Mouse (Mus musculus) liver, embryonic 14.5 days (tissue): ENCODE measurements around the gene Mdp1. TPM values are rescaled to one million over a fixed set of nuclear protein-coding genes. Genes with fewer than 3 reads are reported as not detected.

Experiments used
- ATAC-seq: fragments of 200-750 bp; cut with Nextera tagmentation; 2 replicates; pipeline ENCODE4 v1.8.0; 2017; ENCODE audit warnings: moderate number of reproducible peaks, mild to moderate bottlenecking, moderate library complexity; ENCODE audit not compliant: insufficient read depth
- DNase-seq, 3 experiments: peaks; one replicate each; pipeline ENCODE4 v3.0.0-alpha.2; 2012 to 2013; ENCODE audit warnings: low read depth in 3 of 3, low spot score in 3 of 3
- H3K27ac ChIP-seq: fragments of 300-500 bp; sonication (generic); 2 replicates; pipeline ENCODE4 v1.5.1; 2014; ENCODE audit warnings: moderate library complexity, mild to moderate bottlenecking, control low read depth, inconsistent platforms
- H3K27me3 ChIP-seq: fragments of 300-500 bp; sonication (generic); 2 replicates; pipeline ENCODE4 v1.6.1; 2014; ENCODE audit warnings: mild to moderate bottlenecking, low read length, moderate library complexity; ENCODE audit not compliant: control insufficient read depth, insufficient read depth
- H3K36me3 ChIP-seq: fragments of 300-500 bp; sonication (generic); replicated peaks from 2 replicates; pipeline ENCODE4 v1.6.1; 2014; ENCODE audit warnings: low read depth; ENCODE audit not compliant: control insufficient read depth, insufficient read depth
- H3K4me1 ChIP-seq, 2 experiments: fragments of 200-500 bp in 1 of 2; fragments of 300-500 bp in 1 of 2; sonication (generic) in 1 of 2; replicated peaks; 2 replicates each; pipeline ENCODE4 v1.6.1; 2012 to 2014; ENCODE audit warnings: antibody characterized with exemption in 1 of 2, inconsistent platforms in 1 of 2, low read length in 1 of 2; ENCODE audit not compliant: control insufficient read depth in 2 of 2, insufficient read depth in 2 of 2
- H3K4me2 ChIP-seq: fragments of 300-500 bp; sonication (generic); 2 replicates; pipeline ENCODE4 v1.6.1; 2014; ENCODE audit warnings: low read depth, mild to moderate bottlenecking, control low read depth, moderate library complexity
- H3K4me3 ChIP-seq, 2 experiments: fragments of 200-500 bp in 1 of 2; fragments of 300-500 bp in 1 of 2; sonication (generic) in 1 of 2; 2 replicates each; pipeline ENCODE4 v1.5.1; 2012 to 2014; ENCODE audit warnings: low read depth in 2 of 2, low read length in 2 of 2, mild to moderate bottlenecking in 2 of 2, control low read depth in 1 of 2, inconsistent platforms in 1 of 2, moderate library complexity in 1 of 2; ENCODE audit not compliant: insufficient read depth in 1 of 2
- H3K9ac ChIP-seq: fragments of 300-500 bp; sonication (generic); replicated peaks from 2 replicates; pipeline ENCODE4 v1.6.1; 2014; ENCODE audit warnings: mild to moderate bottlenecking, control low read depth, moderate library complexity
- H3K9me3 ChIP-seq: fragments of 300-500 bp; sonication (generic); 2 replicates; pipeline ENCODE4 v1.6.1; 2016; ENCODE audit warnings: low read length, mixed read lengths; ENCODE audit not compliant: control insufficient read depth
- CTCF ChIP-seq: IDR thresholded peaks from 2 replicates; pipeline ENCODE4 v1.5.1; 2016; ENCODE audit warnings: antibody characterized with exemption, low read depth, control low read depth
- EP300 ChIP-seq: IDR thresholded peaks from 2 replicates; pipeline ENCODE4 v1.6.1; 2016; ENCODE audit warnings: antibody characterized with exemption, low read depth
- WGBS: fragments of 180-500 bp; shearing (Covaris S2); extraction: QIAGEN DNeasy Blood & Tissue Kit; methylation state at CpG from one replicate; pipeline ENCODE4 v1.1.7; 2014; ENCODE audit not compliant: insufficient replicate concordance; 5-methylcytosine and 5-hydroxymethylcytosine counted together
- polyA plus RNA-seq, 2 experiments: library from polyadenylated mRNA; depleted of rRNA in 1 of 2; stranded (reverse) in 1 of 2; unstranded in 1 of 2; fragments of >200 nt; fragmentation: Nextera tagmentation in 1 of 2; extraction: Ambion mirVana in 1 of 2; gene quantifications; 2 replicates each; pipeline versions ENCODE4 v1.2.1 to v1.2.3; 2012 to 2014

Gene Mdp1
- polyA plus RNA-seq, 2 experiments, result 13.4 to 15.5 TPM

DNA sequence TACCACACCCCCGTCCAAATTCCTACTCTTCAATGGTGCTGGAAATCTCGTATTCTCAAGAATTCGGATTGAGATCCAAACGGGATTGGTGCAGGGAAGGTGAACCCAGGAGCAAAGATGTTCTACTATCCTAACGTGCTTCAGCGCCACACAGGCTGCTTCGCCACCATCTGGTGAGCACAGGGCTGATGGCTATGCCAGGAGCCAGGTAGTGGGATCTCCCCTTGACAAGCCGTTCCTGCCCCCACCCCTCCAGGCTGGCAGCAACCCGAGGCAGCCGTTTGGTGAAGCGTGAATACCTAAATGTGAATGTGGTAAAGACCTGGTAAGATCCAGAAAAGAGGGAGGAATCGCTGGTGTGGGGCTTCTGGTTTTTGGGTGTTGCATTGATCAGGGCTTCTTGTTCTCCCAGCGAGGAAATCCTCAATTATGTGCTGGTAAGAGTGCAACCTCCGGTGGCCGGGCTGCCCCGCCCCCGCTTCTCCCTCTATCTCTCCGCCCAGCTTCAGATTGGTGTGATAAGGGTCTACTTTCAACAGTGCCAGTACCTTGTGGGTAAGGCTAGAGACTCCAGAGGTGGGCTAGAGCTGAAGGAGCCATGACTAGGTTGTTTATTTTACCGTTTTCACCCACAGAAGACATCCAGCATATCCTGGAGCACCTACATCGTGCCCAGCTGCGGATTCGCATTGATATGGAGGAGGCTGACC is 41.7 kb downstream of the Mdp1 start:
- TF ChIP-seq EP300, result peak; percentile 61; the same call in 1 of the 2 replicates
- TF ChIP-seq CTCF, result no peak
- no peaks in the 10 kb centered on the region for H3K9me3 ChIP-seq
- H3K27ac ChIP-seq, result no peak overlapping the region; the same call in 1 of the 2 replicates
- no peaks in the 10 kb centered on the region for H3K36me3 ChIP-seq
- H3K4me1 ChIP-seq, result peaks cover 19 to 25% of the 10 kb centered on the region in 2 experiments
- H3K4me2 ChIP-seq, result peak overlapping the region; percentile 69
- peak; percentile 44 to 53 (median 48) for DNase-seq
- ATAC-seq, result peak; percentile 50
- H3K9ac ChIP-seq, result peak overlapping the region; percentile 49
- 17% methylated on average over 22 of the region's 22 CpGs for whole genome bisulfite sequencing
- H3K27me3 ChIP-seq, result no peaks in the 10 kb centered on the region
- peak overlapping the region; percentile 30 to 37 for H3K4me3 ChIP-seq

DNA sequence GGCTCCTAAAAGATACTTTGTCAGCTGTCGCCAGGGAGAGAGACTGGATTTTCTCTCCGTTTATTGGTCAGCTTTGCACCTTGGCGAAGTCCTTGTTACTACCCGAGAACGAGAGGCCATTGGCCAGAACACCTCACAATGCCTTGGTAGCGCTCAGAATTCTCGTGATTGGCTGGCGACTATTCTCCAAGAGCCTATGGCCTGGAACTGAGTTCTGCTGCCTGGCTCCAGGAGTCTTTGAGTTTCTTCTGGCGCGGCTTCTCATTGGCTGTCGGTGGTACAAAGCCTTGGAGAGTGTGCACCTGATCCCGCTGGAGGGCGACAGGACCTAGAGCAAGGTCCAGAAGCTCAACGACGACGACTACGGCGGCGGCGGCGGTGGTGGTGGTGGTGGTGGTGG is 42.5 kb downstream of the Mdp1 start, which contains the start of gene Rec8:
Gene Rec8 (plus strand): TSS at position 216 of the 400 bp plus-strand sequence.
- WGBS, result 28% methylated on average over 21 of the region's 21 CpGs
- peak in 2 of 3 experiments; percentile 27 to 64 for DNase-seq
- H3K27ac ChIP-seq, result peak within 1 kb of the TSS; percentile 4; the same call in 1 of the 2 replicates

DNA sequence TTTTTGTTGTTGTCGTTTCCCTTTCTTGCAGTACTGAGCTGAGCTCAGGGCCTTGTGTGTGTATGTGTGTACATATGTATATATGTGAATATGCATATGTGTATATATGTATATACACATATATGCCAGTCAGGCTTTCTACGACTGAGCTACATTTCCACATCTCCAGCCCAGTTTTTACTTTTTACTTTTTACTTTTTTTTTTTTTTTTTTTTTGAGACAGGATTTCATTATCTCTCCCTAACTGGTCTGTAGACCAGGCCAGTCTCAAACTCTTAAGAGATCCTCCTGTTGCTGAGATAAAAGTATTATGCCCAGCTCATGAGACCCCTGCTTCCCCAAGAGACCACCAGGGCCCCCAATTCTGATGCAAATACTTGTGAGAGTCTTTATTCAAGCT is 43.5 kb downstream of the Mdp1 start:
- Histone ChIP-seq H3K27ac (no peak overlapping the region), H3K9me3 (no peaks in the 10 kb centered on the region), H3K27me3 (no peaks in the 10 kb centered on the region), H3K4me3 (no peak overlapping the region), H3K36me3 (no peaks in the 10 kb centered on the region), H3K9ac (no peak overlapping the region), H3K4me2 (no peak overlapping the region), H3K4me1 (peaks cover 19 to 29% of the 10 kb centered on the region in 2 experiments)
- TF ChIP-seq EP300 (no peak), CTCF (no peak)
- no peak for ATAC-seq
- no peak for DNase-seq
- WGBS, result 56% methylated on average over 2 of the region's 2 CpGs

More for the DNA sequence above, 42.5 kb downstream of the Mdp1 start, which contains the start of gene Rec8:
- peak within 1 kb of the TSS; percentile 30 to 37 for H3K4me3 ChIP-seq
- peaks cover 19 to 29% of the 10 kb centered on the region in 2 experiments for H3K4me1 ChIP-seq
- peak; percentile 52 for TF ChIP-seq CTCF
- no peak for TF ChIP-seq EP300
- no peaks in the 10 kb centered on the region for H3K9me3 ChIP-seq
- ATAC-seq, result peak; percentile 63
- H3K9ac ChIP-seq, result peak within 1 kb of the TSS; percentile 49
- H3K4me2 ChIP-seq, result peak within 1 kb of the TSS; percentile 69
- no peaks in the 10 kb centered on the region for H3K27me3 ChIP-seq
- H3K36me3 ChIP-seq, result no peaks in the 10 kb centered on the region

- no peaks in the 10 kb centered on the region for H3K36me3 ChIP-seq
- H3K27me3 ChIP-seq, result no peaks in the 10 kb centered on the region
- no peak overlapping the region for H3K27ac ChIP-seq
- no peak for ATAC-seq
- no peak overlapping the region for H3K9ac ChIP-seq
- TF ChIP-seq CTCF (no peak), EP300 (no peak)
- WGBS, result 48% methylated on average over 2 of the region's 2 CpGs
- no peak overlapping the region for H3K4me3 ChIP-seq
- H3K4me2 ChIP-seq, result no peak overlapping the region
- H3K4me1 ChIP-seq, result peaks cover 19 to 29% of the 10 kb centered on the region in 2 experiments
- H3K9me3 ChIP-seq, result no peaks in the 10 kb centered on the region
- no peak for DNase-seq
These were observed 44.4 kb downstream of the Mdp1 start for GRCm38 (mm10) chr14:55615876-55616275.

GRCm38 (mm10) chr14:55614565-55615178 is 45.6 kb downstream of the Mdp1 start:
- H3K4me2 ChIP-seq, result no peak overlapping the region
- peak overlapping the region; percentile 76 for H3K27ac ChIP-seq
- H3K9me3 ChIP-seq, result no peaks in the 10 kb centered on the region
- DNase-seq (peak; percentile 45 to 80 (median 61)), ATAC-seq (peak; percentile 82)
- peaks cover 1% of the 10 kb centered on the region for H3K36me3 ChIP-seq
- 24% methylated on average over 7 of the region's 7 CpGs for WGBS
- H3K27me3 ChIP-seq, result no peaks in the 10 kb centered on the region
- TF ChIP-seq EP300 (peak; percentile 84), CTCF (no peak)
- H3K4me3 ChIP-seq, result no peak overlapping the region
- H3K4me1 ChIP-seq, result peaks cover 19 to 29% of the 10 kb centered on the region in 2 experiments
- H3K9ac ChIP-seq, result peak overlapping the region; percentile 38; the same call in 1 of the 2 replicates
